Mouse (Mus musculus): ENCODE measurements around the gene Ankub1. TPM values are rescaled to one million over a fixed set of nuclear protein-coding genes. Genes with fewer than 3 reads are reported as not detected.

The Ankub1 gene
- polyA plus RNA-seq, 1 experiment = not detected

DNA sequence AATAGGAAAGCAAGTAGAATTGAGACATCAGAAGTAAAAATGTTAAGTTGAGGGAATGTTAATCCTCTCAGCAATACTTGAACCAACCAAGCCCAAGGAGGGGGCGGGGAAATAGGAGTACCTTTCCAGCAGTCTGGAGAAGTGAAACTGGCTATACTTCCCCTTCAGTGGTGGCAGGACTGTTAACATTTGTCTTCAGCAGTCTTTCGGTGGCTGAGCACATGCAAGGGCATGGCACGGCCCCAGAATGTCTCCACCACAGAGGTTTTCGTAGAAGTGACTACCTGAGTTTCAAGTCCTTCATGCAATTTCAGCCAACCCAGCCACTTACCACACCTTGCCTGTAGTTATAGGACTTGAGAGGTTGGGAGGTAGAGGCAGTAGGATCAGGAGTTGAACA, 19.0 kb downstream of the Ankub1 start:
- Histone ChIP-seq H3K27ac (ENCODE audit: insufficient read depth, low read length) (no peak overlapping the region), H3K4me3 (ENCODE audit: low read depth, low read length) (no peak overlapping the region), H3K9ac (ENCODE audit: low read depth, poor library complexity, severe bottlenecking) (no peak overlapping the region), H3K36me3 (ENCODE audit: control insufficient read depth, insufficient read depth, low read length, poor library complexity, severe bottlenecking) (no peaks in the 10 kb centered on the region), H3K4me1 (ENCODE audit: control insufficient read depth, insufficient read depth, low read length) (no peaks in the 10 kb centered on the region), H3K27me3 (ENCODE audit: control insufficient read depth, insufficient read depth, low read length, poor library complexity, severe bottlenecking) (no peaks in the 10 kb centered on the region), H3K9me3 (replicated peaks; ENCODE audit: control insufficient read depth, insufficient read depth, low read length, poor library complexity, severe bottlenecking) (peaks cover 1% of the 10 kb centered on the region; the same call in 1 of the 2 replicates)
- TF ChIP-seq POLR2A (IDR thresholded peaks at IDR 0.05; ENCODE audit: insufficient read depth, low read length) (no peak), EP300 (IDR thresholded peaks at IDR 0.05; ENCODE audit: insufficient read depth, low read depth, low read length) (no peak), CTCF (IDR thresholded peaks at IDR 0.05; ENCODE audit: low read depth, low read length) (no peak)

DNA sequence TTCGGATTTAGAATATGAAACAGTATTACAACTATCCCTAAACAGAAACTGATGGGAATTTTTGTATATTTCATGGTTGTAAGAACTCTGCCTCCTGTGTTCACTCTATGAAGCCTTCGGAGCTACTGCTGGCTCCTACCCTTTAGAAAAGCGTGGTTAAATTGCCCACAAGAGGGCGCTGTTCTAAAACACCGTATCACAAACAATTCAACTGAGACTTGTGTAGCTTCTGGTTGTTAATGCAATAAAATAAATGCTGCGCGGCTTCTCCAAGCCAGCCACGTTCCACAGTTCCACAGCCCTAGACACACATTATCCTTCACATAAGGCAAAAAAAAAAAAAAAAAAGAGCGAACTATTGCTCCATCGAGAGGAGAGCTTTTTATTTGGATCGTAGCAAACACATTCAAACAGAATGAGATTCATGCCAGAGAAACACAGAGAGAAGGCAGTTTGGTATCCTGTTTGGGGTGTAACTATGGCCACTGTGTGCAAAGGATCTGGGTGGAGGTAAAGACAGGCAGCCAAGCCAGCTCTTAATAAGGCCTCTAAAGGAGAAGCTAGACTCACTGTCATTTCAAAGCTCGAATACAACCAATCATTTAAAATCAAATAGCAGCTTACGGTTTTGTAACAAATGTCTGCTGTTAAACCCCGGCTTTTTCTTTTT, 25.4 kb downstream of the Ankub1 start:
- Histone ChIP-seq H3K4me3 (ENCODE audit: low read depth, low read length) (no peak overlapping the region), H3K36me3 (ENCODE audit: control insufficient read depth, insufficient read depth, low read length, poor library complexity, severe bottlenecking) (no peaks in the 10 kb centered on the region), H3K27ac (ENCODE audit: insufficient read depth, low read length) (no peak overlapping the region), H3K4me1 (ENCODE audit: control insufficient read depth, insufficient read depth, low read length) (no peaks in the 10 kb centered on the region), H3K27me3 (ENCODE audit: control insufficient read depth, insufficient read depth, low read length, poor library complexity, severe bottlenecking) (no peaks in the 10 kb centered on the region), H3K9ac (ENCODE audit: low read depth, poor library complexity, severe bottlenecking) (peak overlapping the region; percentile 48; the same call in 1 of the 2 replicates), H3K9me3 (replicated peaks; ENCODE audit: control insufficient read depth, insufficient read depth, low read length, poor library complexity, severe bottlenecking) (peaks cover 7% of the 10 kb centered on the region; the same call in 1 of the 2 replicates)
- TF ChIP-seq POLR2A (IDR thresholded peaks at IDR 0.05; ENCODE audit: insufficient read depth, low read length) = no peak
- TF ChIP-seq CTCF (IDR thresholded peaks at IDR 0.05; ENCODE audit: low read depth, low read length) = no peak

GRCm38 (mm10) chr3:57665880-57666279, 26.7 kb downstream of the Ankub1 start:
- no peak for TF ChIP-seq CTCF (IDR thresholded peaks at IDR 0.05; ENCODE audit: low read depth, low read length)
- no peak for TF ChIP-seq EP300 (IDR thresholded peaks at IDR 0.05; ENCODE audit: insufficient read depth, low read depth, low read length)
- TF ChIP-seq POLR2A (IDR thresholded peaks at IDR 0.05; ENCODE audit: insufficient read depth, low read length) = no peak
- Histone ChIP-seq H3K4me3 (ENCODE audit: low read depth, low read length) (no peak overlapping the region), H3K9me3 (replicated peaks; ENCODE audit: control insufficient read depth, insufficient read depth, low read length, poor library complexity, severe bottlenecking) (peaks cover 7% of the 10 kb centered on the region; the same call in 1 of the 2 replicates), H3K27me3 (ENCODE audit: control insufficient read depth, insufficient read depth, low read length, poor library complexity, severe bottlenecking) (no peaks in the 10 kb centered on the region), H3K9ac (ENCODE audit: low read depth, poor library complexity, severe bottlenecking) (no peak overlapping the region), H3K4me1 (ENCODE audit: control insufficient read depth, insufficient read depth, low read length) (no peaks in the 10 kb centered on the region), H3K36me3 (ENCODE audit: control insufficient read depth, insufficient read depth, low read length, poor library complexity, severe bottlenecking) (no peaks in the 10 kb centered on the region), H3K27ac (ENCODE audit: insufficient read depth, low read length) (no peak overlapping the region)

DNA sequence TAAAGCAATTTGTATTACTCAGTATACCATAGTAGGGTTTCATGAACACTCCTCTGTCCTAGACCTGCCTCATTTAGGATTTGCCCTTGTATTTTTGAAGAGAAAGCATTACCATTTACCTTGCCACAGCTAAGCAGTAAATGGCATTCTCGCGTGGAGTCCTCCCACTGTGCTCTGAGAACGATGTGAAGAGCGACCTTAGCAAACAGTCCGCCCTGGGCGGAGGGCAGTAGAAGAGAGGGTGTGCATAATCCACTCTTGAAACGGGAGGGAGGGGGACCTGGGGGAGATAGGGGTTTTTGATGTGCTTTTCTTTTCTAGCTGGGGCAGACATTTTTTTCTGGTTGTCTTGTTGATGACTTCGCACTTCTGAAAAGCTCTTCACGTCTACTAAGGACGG, 27.9 kb downstream of the Ankub1 start:
- no peaks in the 10 kb centered on the region for H3K27me3 ChIP-seq (ENCODE audit: control insufficient read depth, insufficient read depth, low read length, poor library complexity, severe bottlenecking)
- TF ChIP-seq CTCF (IDR thresholded peaks at IDR 0.05; ENCODE audit: low read depth, low read length) (no peak), EP300 (IDR thresholded peaks at IDR 0.05; ENCODE audit: insufficient read depth, low read depth, low read length) (no peak), POLR2A (IDR thresholded peaks at IDR 0.05; ENCODE audit: insufficient read depth, low read length) (no peak)

GRCm38 (mm10) chr3:57663731-57664130, 28.9 kb downstream of the Ankub1 start:
- Histone ChIP-seq H3K9me3 (replicated peaks; ENCODE audit: control insufficient read depth, insufficient read depth, low read length, poor library complexity, severe bottlenecking) (peaks cover 7% of the 10 kb centered on the region; the same call in 1 of the 2 replicates), H3K36me3 (ENCODE audit: control insufficient read depth, insufficient read depth, low read length, poor library complexity, severe bottlenecking) (no peaks in the 10 kb centered on the region), H3K4me3 (ENCODE audit: low read depth, low read length) (no peak overlapping the region), H3K9ac (ENCODE audit: low read depth, poor library complexity, severe bottlenecking) (no peak overlapping the region), H3K27ac (ENCODE audit: insufficient read depth, low read length) (no peak overlapping the region), H3K4me1 (ENCODE audit: control insufficient read depth, insufficient read depth, low read length) (no peaks in the 10 kb centered on the region), H3K27me3 (ENCODE audit: control insufficient read depth, insufficient read depth, low read length, poor library complexity, severe bottlenecking) (no peaks in the 10 kb centered on the region)
- no peak for TF ChIP-seq EP300 (IDR thresholded peaks at IDR 0.05; ENCODE audit: insufficient read depth, low read depth, low read length)
- no peak for TF ChIP-seq CTCF (IDR thresholded peaks at IDR 0.05; ENCODE audit: low read depth, low read length)

More for the DNA sequence above, 27.9 kb downstream of the Ankub1 start:
- Histone ChIP-seq H3K36me3 (ENCODE audit: control insufficient read depth, insufficient read depth, low read length, poor library complexity, severe bottlenecking) (no peaks in the 10 kb centered on the region), H3K9me3 (replicated peaks; ENCODE audit: control insufficient read depth, insufficient read depth, low read length, poor library complexity, severe bottlenecking) (peaks cover 7% of the 10 kb centered on the region; the same call in 1 of the 2 replicates), H3K9ac (ENCODE audit: low read depth, poor library complexity, severe bottlenecking) (no peak overlapping the region), H3K4me3 (ENCODE audit: low read depth, low read length) (no peak overlapping the region), H3K4me1 (ENCODE audit: control insufficient read depth, insufficient read depth, low read length) (no peaks in the 10 kb centered on the region), H3K27ac (ENCODE audit: insufficient read depth, low read length) (no peak overlapping the region)

DNA sequence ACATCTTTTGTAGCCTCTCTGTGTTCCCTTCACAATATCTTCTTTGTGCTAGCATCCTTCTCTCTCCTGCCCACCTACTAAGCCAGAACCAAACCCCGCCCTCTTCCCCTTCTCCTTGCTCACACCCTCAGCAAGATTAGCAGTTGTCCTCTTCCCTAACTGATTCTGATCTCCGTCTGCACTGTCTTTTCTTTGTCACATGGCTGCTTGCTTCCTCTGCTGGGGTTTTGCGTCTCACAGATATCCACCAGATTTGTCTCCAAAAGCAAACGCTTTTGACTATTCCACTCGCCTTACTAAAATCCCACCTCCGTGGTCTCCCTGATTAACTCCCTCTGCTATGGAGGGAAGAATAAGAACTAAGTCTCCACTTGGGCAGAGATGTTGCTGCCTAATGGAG, 34.0 kb downstream of the Ankub1 start:
- no peak overlapping the region for H3K4me3 ChIP-seq (ENCODE audit: low read depth, low read length)
- H3K27ac ChIP-seq (ENCODE audit: insufficient read depth, low read length) = no peak overlapping the region
- peaks cover 4% of the 10 kb centered on the region; the same call in 1 of the 2 replicates for H3K9me3 ChIP-seq (replicated peaks; ENCODE audit: control insufficient read depth, insufficient read depth, low read length, poor library complexity, severe bottlenecking)
- no peaks in the 10 kb centered on the region for H3K4me1 ChIP-seq (ENCODE audit: control insufficient read depth, insufficient read depth, low read length)
- H3K36me3 ChIP-seq (ENCODE audit: control insufficient read depth, insufficient read depth, low read length, poor library complexity, severe bottlenecking) = no peaks in the 10 kb centered on the region
- H3K27me3 ChIP-seq (ENCODE audit: control insufficient read depth, insufficient read depth, low read length, poor library complexity, severe bottlenecking) = no peaks in the 10 kb centered on the region
- TF ChIP-seq CTCF (IDR thresholded peaks at IDR 0.05; ENCODE audit: low read depth, low read length) (no peak), EP300 (IDR thresholded peaks at IDR 0.05; ENCODE audit: insufficient read depth, low read depth, low read length) (no peak), POLR2A (IDR thresholded peaks at IDR 0.05; ENCODE audit: insufficient read depth, low read length) (no peak)
- no peak overlapping the region for H3K9ac ChIP-seq (ENCODE audit: low read depth, poor library complexity, severe bottlenecking)
